Mouse (Mus musculus) c-Kit-negative CD71-positive TER-119-positive erythroid progenitor cells, embryonic 14.5 days (primary cell): Measurements from ENCODE around the gene Foxm1.

Experiments
- DNase-seq: peaks from one replicate; pipeline ENCODE4 v3.0.0-alpha.2; 2013; ENCODE audit warnings: low read depth, low spot score

The Foxm1 gene

DNA sequence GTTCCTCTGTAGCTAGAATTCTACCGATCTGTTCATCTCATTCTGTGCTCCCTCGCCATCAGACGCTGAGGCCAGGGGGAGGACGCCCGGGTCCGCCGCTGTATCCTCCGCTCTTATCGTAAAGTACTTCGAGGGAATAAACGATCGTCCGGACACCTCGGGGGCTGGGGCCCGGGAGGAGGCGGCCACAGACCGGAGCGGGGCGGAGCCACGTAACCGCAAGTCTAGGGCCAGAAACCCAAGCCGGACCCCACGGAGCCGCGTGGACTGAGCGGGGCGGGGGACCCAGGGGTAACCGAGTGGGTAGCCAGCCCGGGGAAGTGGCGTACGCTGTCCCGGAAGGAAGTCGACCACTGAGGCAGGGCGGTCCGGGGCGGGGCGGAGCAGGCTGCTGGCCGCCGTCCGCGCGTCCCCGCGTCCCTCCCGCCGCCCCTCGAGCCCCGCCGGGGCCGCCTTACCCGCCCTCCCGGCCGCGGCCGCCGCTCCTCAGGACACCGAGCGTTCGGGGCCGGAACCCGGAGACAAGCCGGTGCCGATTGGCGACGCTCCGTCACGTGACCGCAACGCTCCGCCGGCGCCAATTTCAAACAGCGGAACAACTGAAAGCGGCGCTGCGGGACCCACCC, at the start of gene Foxm1, which contains the start of gene Rhno1:
Gene Foxm1 (plus strand): TSS at position 587 of the 626 bp plus-strand sequence.
Gene Rhno1 (minus strand): TSS at position 531 of the 626 bp plus-strand sequence.
- peak; percentile 68 for DNase-seq

GRCm38 (mm10) chr6:128314796-128315195, 48.0 kb upstream of the Foxm1 start:
- DNase-seq: no peak

GRCm38 (mm10) chr6:128315597-128315996, 47.2 kb upstream of the Foxm1 start:
- DNase-seq: no peak

GRCm38 (mm10) chr6:128318317-128318716, 44.5 kb upstream of the Foxm1 start:
- peak; percentile 60 for DNase-seq

DNA sequence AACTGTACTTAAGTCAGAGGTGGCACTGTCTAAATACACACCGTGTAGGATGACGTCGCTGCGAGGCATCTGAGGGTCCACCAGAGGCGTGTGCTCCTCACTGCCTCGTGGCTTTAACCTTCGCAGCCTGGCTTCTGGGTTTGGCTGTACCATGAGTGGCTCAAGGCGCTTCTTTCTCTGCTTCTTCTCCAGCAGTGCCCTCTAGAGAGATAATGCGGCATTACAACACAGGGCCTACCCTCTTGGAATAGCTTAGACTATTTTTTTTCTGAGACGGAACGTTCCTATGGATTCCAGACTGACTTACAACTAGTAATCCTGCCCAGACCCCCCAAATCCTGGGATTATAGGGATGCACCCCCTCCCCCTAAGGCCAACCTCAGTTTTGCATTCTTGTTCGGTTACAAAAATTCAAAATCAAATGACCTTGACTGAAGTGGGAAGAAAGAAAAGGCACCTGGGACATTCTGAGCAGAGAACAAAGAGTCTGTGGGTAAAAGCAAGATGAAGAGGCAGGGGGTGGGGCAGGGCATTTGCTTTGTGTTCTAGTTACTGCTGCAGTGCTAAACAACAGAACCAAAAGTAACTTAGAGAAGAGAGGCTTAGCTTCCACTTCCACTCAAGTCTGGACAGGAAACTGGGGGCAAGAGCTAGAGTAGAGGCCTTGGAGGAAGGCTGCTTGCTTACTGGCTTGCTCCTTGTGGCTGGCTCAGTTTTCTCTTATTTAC, 28.2 kb upstream of the Foxm1 start:
- no peak for DNase-seq

DNA sequence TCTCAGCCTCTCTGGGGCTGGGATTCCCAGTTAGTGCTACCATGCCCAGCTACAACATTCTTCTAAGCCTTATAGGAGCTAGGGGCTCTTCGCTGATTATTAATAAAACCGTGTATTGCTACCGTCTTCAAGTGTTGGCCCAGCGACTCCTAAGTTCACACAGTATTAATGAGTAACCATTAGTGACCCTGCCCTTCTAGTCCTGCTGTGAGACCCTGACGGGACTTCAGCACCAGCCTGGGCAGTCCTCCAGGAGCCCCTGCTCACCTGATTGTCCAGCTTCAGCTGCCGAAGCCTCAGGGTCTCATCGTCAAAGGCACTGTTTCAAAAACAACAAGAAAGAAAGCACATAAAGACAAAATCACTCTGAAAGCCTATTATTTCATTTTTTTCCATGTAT, 25.3 kb upstream of the Foxm1 start:
- no peak for DNase-seq

DNA sequence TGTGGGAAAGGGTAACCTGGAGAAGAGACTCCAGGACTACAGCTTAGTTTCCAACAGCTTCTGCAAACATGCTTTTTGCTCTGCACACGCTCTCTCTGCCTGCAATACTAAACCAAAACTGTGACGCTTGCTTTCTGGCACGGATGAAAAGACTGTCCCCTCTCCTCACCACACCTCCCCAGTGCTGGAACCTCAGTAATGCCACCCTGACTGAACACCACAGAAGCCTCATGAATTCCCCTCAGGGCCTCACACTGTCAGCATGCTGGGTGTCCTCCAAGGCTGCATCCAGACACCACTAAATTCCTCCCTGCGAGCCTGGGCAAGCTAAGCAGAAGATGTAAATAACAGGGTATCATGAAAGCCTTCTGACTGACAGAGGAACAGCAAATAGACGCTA, 23.9 kb upstream of the Foxm1 start:
- no peak for DNase-seq

GRCm38 (mm10) chr6:128341956-128342723, 20.6 kb upstream of the Foxm1 start:
- DNase-seq: no peak

- no peak for DNase-seq
Measured at GRCm38 (mm10) chr6:128345623-128346022, 17.1 kb upstream of the Foxm1 start.

DNA sequence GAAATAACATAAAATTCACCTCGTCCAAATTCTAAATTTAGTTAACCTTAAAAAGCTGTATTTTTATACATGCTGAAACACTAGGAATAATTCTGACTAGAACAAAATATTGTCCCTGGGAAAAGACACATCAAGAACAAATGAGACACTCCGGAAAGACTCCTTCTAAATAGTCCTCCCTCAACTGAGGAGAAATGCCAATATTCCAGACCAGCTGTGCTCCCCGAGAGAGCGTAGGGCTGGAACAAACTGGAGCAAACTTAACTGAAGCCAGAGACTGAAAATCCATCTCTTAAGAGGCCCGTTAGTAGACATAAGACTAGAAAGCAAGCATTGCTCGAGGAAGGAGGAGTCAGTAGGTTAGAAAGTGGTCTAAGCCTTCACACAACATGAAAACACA, 16.0 kb upstream of the Foxm1 start:
- DNase-seq: no peak

DNA sequence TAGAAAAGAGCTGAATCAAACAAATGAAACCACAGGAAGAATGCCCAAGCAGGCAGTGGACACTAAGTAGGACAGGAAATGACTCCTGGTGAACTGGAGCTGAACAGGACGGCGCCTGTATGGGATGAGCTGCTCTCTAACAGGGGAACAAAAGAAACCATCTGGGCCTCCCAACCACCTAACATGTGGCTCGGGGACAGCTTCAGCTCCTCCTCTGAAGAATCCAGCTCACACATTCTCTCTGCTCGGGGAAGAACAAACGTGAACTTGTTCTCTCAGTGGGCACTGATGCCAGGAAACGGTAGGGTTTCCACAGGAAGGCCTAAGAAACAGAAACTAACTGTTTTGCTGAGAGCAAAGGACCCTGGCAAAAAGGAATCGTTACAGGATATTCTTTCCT, 13.1 kb upstream of the Foxm1 start:
- DNase-seq: no peak

- DNase-seq: no peak
Measured at GRCm38 (mm10) chr6:128354140-128354539, 8.6 kb upstream of the Foxm1 start.

DNA sequence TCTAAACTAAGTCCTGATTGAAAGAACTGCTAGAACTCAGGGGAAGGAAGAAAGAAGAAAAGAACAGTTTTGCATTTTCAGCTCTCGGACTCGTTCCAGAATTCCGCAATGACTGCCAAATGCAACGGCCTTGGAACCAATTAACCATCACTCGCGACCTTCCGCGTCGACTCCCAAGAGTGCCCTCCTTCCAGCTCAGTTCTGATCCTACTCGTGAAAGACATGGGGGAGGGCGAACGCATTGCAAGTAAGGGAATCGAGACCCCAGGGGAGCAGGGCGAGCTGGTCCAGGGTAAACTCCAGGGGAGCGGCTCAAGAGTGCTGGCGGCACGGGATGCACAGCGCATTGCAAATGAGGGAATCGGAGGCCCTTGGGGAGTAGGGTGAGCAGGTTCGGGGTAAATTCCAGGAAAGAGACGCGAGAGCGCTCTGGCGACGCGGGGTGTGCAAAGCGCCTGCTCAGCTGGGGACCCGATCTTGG, 7.5 kb upstream of the Foxm1 start:
- DNase-seq: no peak

DNA sequence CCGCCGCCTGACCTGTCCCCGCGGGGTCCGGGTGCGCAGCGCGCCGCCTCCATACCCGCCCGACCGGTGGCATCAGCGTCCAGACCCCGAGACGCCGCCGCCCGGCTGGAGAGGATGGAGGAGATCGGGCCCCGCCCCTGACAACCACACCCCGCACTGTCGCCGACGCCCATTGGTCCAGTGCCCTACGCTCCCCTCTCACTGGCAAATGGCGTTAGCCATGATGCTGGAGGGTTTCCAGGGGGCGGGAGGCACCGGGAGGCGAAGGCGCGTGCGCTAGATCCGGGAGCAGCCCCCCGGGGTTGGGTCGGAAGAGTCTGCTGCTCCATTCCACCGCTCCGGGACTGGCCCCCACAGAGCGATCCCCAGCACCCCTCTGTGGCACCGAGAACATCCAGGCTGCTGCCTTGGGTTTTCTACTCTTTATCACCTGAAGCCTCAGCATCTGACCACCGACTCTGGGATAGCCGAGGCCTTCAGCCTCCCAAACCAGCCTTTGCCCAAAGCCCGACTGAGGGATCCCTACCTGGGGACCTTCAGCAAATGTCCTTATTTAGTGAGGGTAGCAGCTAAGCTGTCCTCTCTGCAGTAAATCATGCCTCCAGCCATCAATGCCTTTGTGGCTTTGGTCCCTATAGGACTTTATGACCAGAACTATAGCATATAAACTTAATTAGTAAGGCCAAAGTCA, 6.9 kb upstream of the Foxm1 start, which contains the start of gene Tulp3:
Gene Tulp3 (minus strand): TSS at position 126 of the 691 bp plus-strand sequence.
- DNase-seq: peak; percentile 69

GRCm38 (mm10) chr6:128358999-128359398, 3.8 kb upstream of the Foxm1 start:
- DNase-seq: no peak

DNA sequence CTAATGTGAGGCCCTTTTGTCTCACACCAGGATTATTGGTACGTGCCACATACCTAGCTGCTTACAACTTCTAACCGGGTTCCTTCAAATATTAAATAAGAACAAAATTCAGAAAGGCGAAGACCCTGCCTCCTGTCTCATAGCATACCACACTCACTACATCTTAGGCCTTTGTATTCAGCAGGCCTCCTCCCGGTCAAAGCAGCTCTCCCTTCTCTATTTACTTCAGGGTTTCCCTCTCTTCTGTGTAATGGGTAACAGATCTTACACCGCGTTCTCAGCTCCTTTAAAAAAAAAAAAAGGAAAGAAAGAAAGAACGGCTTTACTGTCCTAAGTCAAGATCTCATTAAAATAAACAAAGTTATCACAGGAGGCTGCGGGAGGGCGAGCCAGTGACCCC, 866 bp upstream of the Foxm1 start:
- DNase-seq: no peak

GRCm38 (mm10) chr6:128363007-128363825, 449 bp downstream of the Foxm1 start:
- DNase-seq: peak; percentile 26

DNA sequence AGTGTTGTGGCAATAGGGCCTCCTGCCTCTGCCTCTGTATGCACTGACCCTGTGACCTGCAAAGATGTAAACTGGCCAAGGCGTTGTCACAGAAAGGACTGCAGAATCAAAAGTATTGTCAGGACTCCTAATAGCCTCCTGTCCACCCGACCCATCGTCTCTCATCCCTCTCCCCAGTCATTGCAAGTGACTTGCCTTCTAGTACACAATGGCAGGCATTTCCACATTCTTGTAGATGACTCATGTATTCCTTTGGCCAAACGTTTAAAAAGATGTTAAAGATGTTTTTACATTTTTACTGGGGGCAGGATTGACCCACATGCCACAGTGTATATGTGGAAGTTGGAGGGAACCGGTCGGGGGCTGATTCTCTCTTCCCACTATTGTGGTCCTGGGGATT, 2.0 kb downstream of the Foxm1 start:
- DNase-seq: no peak

- no peak for DNase-seq
Measured at GRCm38 (mm10) chr6:128366466-128366865, 3.7 kb downstream of the Foxm1 start.

DNA sequence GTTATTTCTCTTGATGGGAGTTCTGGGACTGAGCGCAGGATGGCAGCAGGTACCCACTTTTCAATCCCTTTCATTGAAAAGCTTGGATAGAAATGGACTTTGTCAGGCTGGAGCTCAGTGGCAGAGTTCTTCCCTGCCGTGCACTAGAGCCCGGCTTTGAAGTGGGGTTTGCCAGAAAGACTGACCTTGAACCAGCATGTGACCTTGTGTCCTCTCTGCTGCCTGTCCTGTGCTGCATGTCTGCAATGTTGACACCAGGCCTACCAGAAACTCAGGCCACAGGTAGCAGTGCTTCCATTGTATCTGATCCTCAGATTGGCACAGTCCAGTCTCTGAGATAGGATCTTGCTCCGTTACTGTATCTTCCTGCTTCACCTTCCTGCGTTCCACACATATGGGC, 7.3 kb downstream of the Foxm1 start:
- no peak for DNase-seq

DNA sequence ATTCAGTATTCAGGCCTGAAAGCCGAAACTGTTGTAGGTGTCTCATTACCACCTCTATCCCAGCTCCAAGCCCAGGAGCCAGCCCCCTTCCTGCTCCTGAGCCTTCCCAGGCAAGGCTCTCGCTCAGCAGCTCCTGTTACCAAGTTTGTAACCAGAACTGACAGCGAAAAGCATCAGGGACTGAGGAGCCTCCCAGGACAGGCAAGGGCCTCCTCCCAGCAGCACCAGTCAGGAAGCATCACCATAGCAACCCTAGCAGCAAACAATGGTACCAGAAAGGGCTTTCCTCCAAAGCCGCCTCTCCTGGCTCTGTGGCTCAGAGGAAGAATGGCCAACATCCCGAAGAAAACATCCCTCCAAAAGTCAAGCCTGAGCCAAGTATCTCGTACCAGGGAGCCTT, 12.4 kb downstream of the Foxm1 start, which contains the start of the genes Tex52 and Gm44596:
Gene Tex52 (plus strand): TSS at position 265 of the 400 bp plus-strand sequence.
Gene Gm44596 (plus strand): TSS at position 312 of the 400 bp plus-strand sequence.
- no peak for DNase-seq
